Mouse (Mus musculus) MEL (cell line): Measurements from ENCODE around the gene Anxa9. TPM values are rescaled to one million over a fixed set of nuclear protein-coding genes. Genes with fewer than 3 reads are reported as not detected.

ENCODE experiments used
- DNase-seq: peaks from one replicate; pipeline ENCODE4 v3.0.0; 2011; ENCODE audit warnings: low read depth, low spot score
- H3K27ac ChIP-seq: 2 replicates; pipeline ENCODE4 v1.5.1; 2012; ENCODE audit warnings: low read depth, mild to moderate bottlenecking, control low read depth, low read length, moderate library complexity; ENCODE audit not compliant: control insufficient read depth
- H3K27me3 ChIP-seq, 2 experiments: fragments of 150-350 bp in 1 of 2; sonication (generic) in 1 of 2; 2 replicates each; pipeline ENCODE4 v1.6.1; 2012; ENCODE audit warnings: low read length in 2 of 2, mild to moderate bottlenecking in 2 of 2, improper control_type of control experiment in 1 of 2, moderate library complexity in 1 of 2; ENCODE audit not compliant: insufficient read depth in 2 of 2, control insufficient read depth in 1 of 2
- H3K36me3 ChIP-seq, 2 experiments: 2 replicates each; pipeline ENCODE4 v1.6.1; 2012 to 2014; ENCODE audit warnings: low read length in 2 of 2, improper control_type of control experiment in 1 of 2, inconsistent platforms in 1 of 2, mild to moderate bottlenecking in 1 of 2; ENCODE audit not compliant: insufficient read depth in 2 of 2, control insufficient read depth in 1 of 2
- H3K4me1 ChIP-seq, 2 experiments: fragments of 150-350 bp in 1 of 2; sonication (generic) in 1 of 2; 2 replicates each; pipeline ENCODE4 v1.6.1; 2012; ENCODE audit warnings: low read length in 2 of 2, improper control_type of control experiment in 1 of 2, mild to moderate bottlenecking in 1 of 2; ENCODE audit not compliant: insufficient read depth in 2 of 2, control insufficient read depth in 1 of 2
- H3K4me3 ChIP-seq, 2 experiments: fragments of 150-350 bp in 1 of 2; sonication (generic) in 1 of 2; 2 replicates each; pipeline ENCODE4 v1.5.1; 2012; ENCODE audit warnings: low read depth in 2 of 2, low read length in 2 of 2, mild to moderate bottlenecking in 2 of 2, moderate library complexity in 2 of 2, control low read depth in 1 of 2, improper control_type of control experiment in 1 of 2; ENCODE audit not compliant: control insufficient read depth in 1 of 2, insufficient read depth in 1 of 2
- H3K79me2 ChIP-seq: 2 replicates; pipeline ENCODE4 v1.6.1; 2012; ENCODE audit warnings: mild to moderate bottlenecking, low read length, moderate library complexity; ENCODE audit not compliant: control insufficient read depth, poor library complexity, insufficient read depth
- H3K9ac ChIP-seq: 2 replicates; pipeline ENCODE4 v1.6.1; 2012; ENCODE audit warnings: low read depth, mild to moderate bottlenecking, control low read depth, low read length, moderate library complexity; ENCODE audit not compliant: control insufficient read depth, poor library complexity, severe bottlenecking
- H3K9me3 ChIP-seq: fragments of 150-350 bp; sonication (generic); replicated peaks from 2 replicates; pipeline ENCODE4 v1.6.1; 2012; ENCODE audit warnings: mild to moderate bottlenecking, low read length, improper control_type of control experiment, moderate library complexity; ENCODE audit not compliant: insufficient read depth
- BHLHE40 ChIP-seq: IDR thresholded peaks from 2 replicates; pipeline ENCODE4 v1.6.1; 2012; ENCODE audit warnings: low read depth, mild to moderate bottlenecking, inconsistent platforms, low read length, improper control_type of control experiment, borderline replicate concordance
- CHD2 ChIP-seq: IDR thresholded peaks from 2 replicates; pipeline ENCODE4 v1.6.1; 2011; ENCODE audit warnings: low read length, improper control_type of control experiment
- E2F4 ChIP-seq: IDR thresholded peaks from 2 replicates; pipeline ENCODE4 v1.6.1; 2011; ENCODE audit warnings: low read depth, low read length, improper control_type of control experiment, borderline replicate concordance
- ELF1 ChIP-seq: IDR thresholded peaks from 2 replicates; pipeline ENCODE4 v1.6.1; 2014; ENCODE audit warnings: low read depth, mild to moderate bottlenecking, inconsistent platforms, low read length, improper control_type of control experiment, moderate library complexity
- EP300 ChIP-seq, 2 experiments: IDR thresholded peaks; 2 replicates each; pipeline ENCODE4 v1.6.1; 2011; ENCODE audit warnings: improper control_type of control experiment in 2 of 2, low read length in 2 of 2, low read depth in 1 of 2, mild to moderate bottlenecking in 1 of 2
- GABPA ChIP-seq: IDR thresholded peaks from 2 replicates; pipeline ENCODE4 v1.6.1; 2012; ENCODE audit warnings: low read depth, mild to moderate bottlenecking, inconsistent platforms, low read length, improper control_type of control experiment, moderate library complexity
- GATA1 ChIP-seq: IDR thresholded peaks from 2 replicates; pipeline ENCODE4 v1.6.1; 2011; ENCODE audit warnings: low read depth, low read length, improper control_type of control experiment
- HCFC1 ChIP-seq: IDR thresholded peaks from 2 replicates; pipeline ENCODE4 v1.6.1; 2012; ENCODE audit warnings: low read depth, mild to moderate bottlenecking, inconsistent platforms, low read length, improper control_type of control experiment, moderate library complexity
- JUND ChIP-seq: IDR thresholded peaks from 2 replicates; pipeline ENCODE4 v1.6.1; 2011; ENCODE audit warnings: low read depth, mild to moderate bottlenecking, improper control_type of control experiment, low read length
- KAT2A ChIP-seq: conservative IDR thresholded peaks from 2 replicates; pipeline ENCODE4 v1.6.1; 2012; ENCODE audit warnings: low read depth, low read length, improper control_type of control experiment, inconsistent platforms
- MAFK ChIP-seq: IDR thresholded peaks from 2 replicates; pipeline ENCODE4 v1.6.1; 2011; ENCODE audit warnings: low read depth, mild to moderate bottlenecking, low read length, improper control_type of control experiment, borderline replicate concordance
- MAX ChIP-seq: IDR thresholded peaks from 2 replicates; pipeline ENCODE4 v1.6.1; 2011; ENCODE audit warnings: low read length, improper control_type of control experiment
- MEF2A ChIP-seq: IDR thresholded peaks from 2 replicates; pipeline ENCODE4 v1.6.1; 2014; ENCODE audit warnings: low read depth, mild to moderate bottlenecking, inconsistent platforms, low read length, improper control_type of control experiment; ENCODE audit not compliant: poor library complexity, insufficient replicate concordance, severe bottlenecking; ENCODE audit errors: extremely low read depth
- MXI1 ChIP-seq: IDR thresholded peaks from 2 replicates; pipeline ENCODE4 v1.6.1; 2011; ENCODE audit warnings: mild to moderate bottlenecking, low read depth, low read length, improper control_type of control experiment
- MYC ChIP-seq: IDR thresholded peaks from 2 replicates; pipeline ENCODE4 v1.6.1; 2011; ENCODE audit warnings: low read depth, mild to moderate bottlenecking, low read length, improper control_type of control experiment, moderate library complexity
- NELFE ChIP-seq: IDR thresholded peaks from 2 replicates; pipeline ENCODE4 v1.6.1; 2011; ENCODE audit warnings: low read depth, low read length, improper control_type of control experiment
- POLR2A ChIP-seq, 2 experiments: IDR thresholded peaks; 2 replicates each; pipeline ENCODE4 v1.6.1; 2011 to 2012; ENCODE audit warnings: low read length in 2 of 2, mild to moderate bottlenecking in 2 of 2, control low read depth in 1 of 2, improper control_type of control experiment in 1 of 2, low read depth in 1 of 2, moderate library complexity in 1 of 2; ENCODE audit not compliant: control insufficient read depth in 1 of 2, insufficient read depth in 1 of 2, poor library complexity in 1 of 2
- POLR2AphosphoS2 ChIP-seq: IDR thresholded peaks from 2 replicates; pipeline ENCODE4 v1.6.1; 2011; ENCODE audit warnings: low read length, improper control_type of control experiment
- POLR2AphosphoS5 ChIP-seq: IDR thresholded peaks from 2 replicates; pipeline ENCODE4 v1.6.1; 2012; ENCODE audit warnings: low read depth, borderline replicate concordance, mild to moderate bottlenecking, inconsistent platforms, low read length, moderate library complexity, mixed read lengths
- RAD21 ChIP-seq: IDR thresholded peaks from 2 replicates; pipeline ENCODE4 v1.6.1; 2011; ENCODE audit warnings: mild to moderate bottlenecking, low read depth, low read length, improper control_type of control experiment
- RCOR1 ChIP-seq: IDR thresholded peaks from 2 replicates; pipeline ENCODE4 v1.6.1; 2012; ENCODE audit warnings: low read depth, mild to moderate bottlenecking, inconsistent platforms, low read length, improper control_type of control experiment
- SMC3 ChIP-seq: IDR thresholded peaks from 2 replicates; pipeline ENCODE4 v1.6.1; 2011; ENCODE audit warnings: low read depth, low read length, improper control_type of control experiment
- TAL1 ChIP-seq: IDR thresholded peaks from 2 replicates; pipeline ENCODE4 v1.6.1; 2012; ENCODE audit warnings: mild to moderate bottlenecking, inconsistent platforms, low read length, moderate library complexity, mixed read lengths
- TBP ChIP-seq: IDR thresholded peaks from 2 replicates; pipeline ENCODE4 v1.8.0; 2011; ENCODE audit warnings: low read depth, low read length, improper control_type of control experiment
- TCF12 ChIP-seq: IDR thresholded peaks from 2 replicates; pipeline ENCODE4 v1.6.1; 2014; ENCODE audit warnings: low read depth, mild to moderate bottlenecking, inconsistent platforms, low read length, improper control_type of control experiment, moderate library complexity
- UBTF ChIP-seq: IDR thresholded peaks from 2 replicates; pipeline ENCODE4 v1.6.1; 2012; ENCODE audit warnings: low read depth, mild to moderate bottlenecking, inconsistent platforms, low read length, improper control_type of control experiment, moderate library complexity, borderline replicate concordance; ENCODE audit not compliant: insufficient read depth
- USF2 ChIP-seq, 2 experiments: IDR thresholded peaks; 2 replicates each; pipeline ENCODE4 v1.6.1; 2011 to 2012; ENCODE audit warnings: improper control_type of control experiment in 2 of 2, low read length in 2 of 2, borderline replicate concordance in 1 of 2, inconsistent platforms in 1 of 2, low read depth in 1 of 2, mild to moderate bottlenecking in 1 of 2; ENCODE audit not compliant: insufficient read depth in 1 of 2
- ZC3H11A ChIP-seq: IDR thresholded peaks from 2 replicates; pipeline ENCODE4 v1.6.1; 2012; ENCODE audit warnings: low read depth, mild to moderate bottlenecking, inconsistent platforms, low read length, improper control_type of control experiment
- ZKSCAN1 ChIP-seq: IDR thresholded peaks from 2 replicates; pipeline ENCODE4 v1.6.1; 2012; ENCODE audit warnings: low read depth, mild to moderate bottlenecking, inconsistent platforms, low read length, improper control_type of control experiment, moderate library complexity
- polyA plus RNA-seq, 2 experiments: library from polyadenylated mRNA; stranded (reverse) in 1 of 2; unstranded in 1 of 2; fragments of >175 nt in 1 of 2; fragments of >200 nt in 1 of 2; gene quantifications; 2 replicates each; pipeline versions ENCODE4 v1.2.1 to v1.2.4; 2012; ENCODE audit warnings: low replicate concordance in 2 of 2, low read depth in 1 of 2; ENCODE audit not compliant: insufficient read length in 2 of 2, insufficient read depth in 1 of 2, missing spikeins in 1 of 2
- total RNA-seq: library from RNA; depleted of rRNA; stranded (reverse); fragments of 300-350 nt; gene quantifications from 2 replicates; pipeline ENCODE4 v1.2.3, GENCODE M21; 2012

Anxa9 gene
- total and polyA plus RNA-seq, 3 experiments = 7.7 to 33.9 TPM; not detected in 1

DNA sequence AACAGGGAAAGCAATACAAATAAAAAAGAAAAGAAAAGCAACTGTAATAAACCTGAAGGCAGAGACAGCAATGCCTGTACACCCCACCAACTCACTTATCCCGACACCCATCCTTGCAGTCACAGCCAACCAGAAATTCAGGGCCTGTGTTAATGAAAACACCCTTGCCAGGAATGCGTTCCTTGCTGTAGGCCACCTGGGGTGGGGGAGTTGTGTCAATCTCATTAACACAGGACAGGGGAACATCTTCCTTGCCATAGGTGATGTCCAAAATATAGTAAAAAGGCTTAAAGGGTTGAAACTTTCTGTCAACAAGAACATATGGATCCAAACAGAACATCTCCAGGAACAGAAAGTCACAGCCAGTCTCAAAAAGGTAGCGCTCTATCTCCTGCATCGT, 31.3 kb upstream of the Anxa9 start:
- peaks cover 0 to 90% of the 10 kb centered on the region in 2 experiments; a peak in 2 of 4 replicates for H3K36me3 ChIP-seq
- H3K9ac ChIP-seq = no peak overlapping the region
- no peak for DNase-seq
- H3K4me1 ChIP-seq = no peaks in the 10 kb centered on the region
- no peak overlapping the region for H3K27ac ChIP-seq
- TF ChIP-seq NELFE (no peak), TBP (no peak), UBTF (no peak), RAD21 (no peak), MAFK (no peak), ELF1 (no peak), ZKSCAN1 (no peak), E2F4 (no peak), GATA1 (no peak), GABPA (no peak), RCOR1 (no peak), BHLHE40 (no peak), MYC (no peak), TAL1 (no peak), POLR2AphosphoS5 (no peak), SMC3 (no peak), MXI1 (no peak), HCFC1 (no peak), MAX (no peak), CHD2 (no peak)
- no peaks in the 10 kb centered on the region for H3K9me3 ChIP-seq
- H3K79me2 ChIP-seq = no peaks in the 10 kb centered on the region
- no peaks in the 10 kb centered on the region for H3K27me3 ChIP-seq
- no peak overlapping the region for H3K4me3 ChIP-seq

- Histone ChIP-seq H3K27ac (no peak overlapping the region), H3K9ac (no peak overlapping the region), H3K4me1 (no peaks in the 10 kb centered on the region), H3K36me3 (peaks cover 0 to 89% of the 10 kb centered on the region in 2 experiments; a peak in 2 of 4 replicates), H3K79me2 (no peaks in the 10 kb centered on the region), H3K4me3 (no peak overlapping the region), H3K9me3 (no peaks in the 10 kb centered on the region), H3K27me3 (no peaks in the 10 kb centered on the region)
- DNase-seq = no peak
- no peak for TF ChIP-seq HCFC1
- TF ChIP-seq ZKSCAN1 = no peak
- no peak for TF ChIP-seq TBP
- no peak for TF ChIP-seq JUND
- no peak for TF ChIP-seq BHLHE40
- TF ChIP-seq KAT2A = no peak
- TF ChIP-seq USF2 (IDR thresholded peaks at IDR 0.05; ENCODE audit: borderline replicate concordance in 1 of 2, insufficient read depth in 1 of 2, low read depth in 1 of 2, low read length in 2 of 2) = no peak
- peak in 1 of 2 experiments; percentile 33; a peak in 1 of 4 replicates for TF ChIP-seq POLR2A (IDR thresholded peaks at IDR 0.05; ENCODE audit: control insufficient read depth in 1 of 2, insufficient read depth in 1 of 2, low read depth in 1 of 2, low read length in 2 of 2, poor library complexity in 1 of 2)
- TF ChIP-seq TAL1 = no peak
- TF ChIP-seq POLR2AphosphoS2 = peak; percentile 48; the same call in 1 of the 2 replicates
- TF ChIP-seq TCF12 = no peak
- TF ChIP-seq EP300 (IDR thresholded peaks at IDR 0.05; ENCODE audit: low read depth in 1 of 2, low read length in 2 of 2) = no peak
- TF ChIP-seq MEF2A = no peak
- TF ChIP-seq UBTF = no peak
- no peak for TF ChIP-seq SMC3
- TF ChIP-seq POLR2AphosphoS5 = no peak
- TF ChIP-seq ZC3H11A = no peak
- TF ChIP-seq GABPA = no peak
Observed at GRCm38 (mm10) chr3:95337345-95337744, 30.4 kb upstream of the Anxa9 start.
